In genomic region chr8:25311811-25312533, GRCm38 (mm10) we compare ENCODE assay signal across 30 mouse cellular contexts.
DNase-seq lines count a peak whose midpoint lies in the region; ATAC-seq and TF ChIP-seq lines count a peak whose summit lies in the region.
"Had no signal": no experiment of that assay in that cellular context is flagged by ENCODE, and none has a peak within 500 bp of the region (broad histone marks: within the 10 kb centered on the region; RNA-seq: fewer than 3 reads in every experiment).

No protein-coding gene starts in this region.

- no peak for TF ChIP-seq CTCF in kidney, postnatal 0 days (IDR thresholded peaks at IDR 0.05; ENCODE audit: low read depth)
- no peak for TF ChIP-seq CTCF in brain, embryonic 14.5 days (IDR thresholded peaks at IDR 0.05; ENCODE audit: borderline replicate concordance, extremely low read depth, insufficient read depth, insufficient read length)

- no peak for TF ChIP-seq POLR2A in brain, embryonic 14.5 days (IDR thresholded peaks at IDR 0.05; ENCODE audit: borderline replicate concordance, extremely low read depth, insufficient read depth, insufficient read length, poor library complexity, severe bottlenecking)

- H3K4me1 ChIP-seq in kidney, postnatal 0 days (replicated peaks; ENCODE audit: insufficient read depth, low read length) = peaks cover 3% of the 10 kb centered on the region; the same call in 1 of the 2 replicates
- H3K4me1 ChIP-seq in embryonic facial prominence, embryonic 12.5 days = peaks cover 22% of the 10 kb centered on the region
- H3K4me1 ChIP-seq in neural tube, embryonic 13.5 days (replicated peaks) = peaks cover 24% of the 10 kb centered on the region
- H3K4me1 ChIP-seq: intestine, embryonic 15.5 days had no signal

- H3K36me3 ChIP-seq in kidney, postnatal 0 days (ENCODE audit: insufficient read depth, low read length) = no peaks in the 10 kb centered on the region
- no peaks in the 10 kb centered on the region for H3K36me3 ChIP-seq in embryonic facial prominence, embryonic 12.5 days
- no peaks in the 10 kb centered on the region for H3K36me3 ChIP-seq in neural tube, embryonic 13.5 days
- H3K36me3 ChIP-seq: embryonic facial prominence, embryonic 15.5 days; forebrain, embryonic 15.5 days; G1E; intestine, embryonic 15.5 days; limb, embryonic 12.5 days had no signal

- H3K4me2 ChIP-seq in kidney, postnatal 0 days (ENCODE audit: low read length) = no peak overlapping the region
- no peak overlapping the region for H3K4me2 ChIP-seq in embryonic facial prominence, embryonic 12.5 days (replicated peaks)
- no peak overlapping the region for H3K4me2 ChIP-seq in neural tube, embryonic 13.5 days
- H3K4me2 ChIP-seq: embryonic facial prominence, embryonic 15.5 days; forebrain, embryonic 15.5 days; heart, embryonic 11.5 days; intestine, embryonic 15.5 days; limb, embryonic 12.5 days; liver, embryonic 11.5 days had no signal

- peak overlapping the region; percentile 54; the same call in 1 of the 2 replicates for H3K27ac ChIP-seq in kidney, postnatal 0 days
- peak overlapping the region; percentile 36; the same call in 1 of the 2 replicates for H3K27ac ChIP-seq in embryonic facial prominence, embryonic 12.5 days
- H3K27ac ChIP-seq in neural tube, embryonic 13.5 days (replicated peaks) = peak overlapping the region; percentile 15; the same call in 1 of the 2 replicates
- H3K27ac ChIP-seq: embryonic facial prominence, embryonic 15.5 days; forebrain, embryonic 15.5 days; intestine, embryonic 15.5 days; layer of hippocampus, adult 2 months; limb, embryonic 12.5 days; macrophage had no signal

- DNase-seq in kidney, postnatal 0 days (ENCODE audit: low spot score) = peak; percentile 89
- DNase-seq in kidney, postnatal 14 days = no peak
- DNase-seq in brain, embryonic 14.5 days (ENCODE audit: low read depth) = peak; percentile 36
- DNase-seq in adrenal gland, adult (ENCODE audit: inconsistent age in 2 of 2, low spot score in 1 of 2) = no peak
- DNase-seq: adrenal gland, adult 8-10 months; B cell, adult 2 months; cerebellum, adult 2 months; cerebellum, postnatal 25 days; embryo, embryonic 11 days; gastrocnemius, postnatal 10 days; heart, adult 11 months; kidney, adult 9 months; layer of hippocampus, postnatal 36 days; liver, postnatal 0 days; retina, postnatal 1 day; thymus, postnatal 14 days had no signal

- 13% methylated on average over 12 of the region's 12 CpGs for WGBS in kidney, postnatal 0 days
- 44% methylated on average over 12 of the region's 12 CpGs for WGBS in embryonic facial prominence, embryonic 12.5 days
- WGBS in neural tube, embryonic 13.5 days = 28% methylated on average over 12 of the region's 12 CpGs

- H3K9ac ChIP-seq in kidney, postnatal 0 days (ENCODE audit: low read depth, low read length) = no peak overlapping the region
- H3K9ac ChIP-seq in embryonic facial prominence, embryonic 12.5 days = no peak overlapping the region
- H3K9ac ChIP-seq in neural tube, embryonic 13.5 days = peak overlapping the region; percentile 22; the same call in 1 of the 2 replicates
- H3K9ac ChIP-seq: embryonic facial prominence, embryonic 15.5 days; forebrain, embryonic 15.5 days; intestine, embryonic 15.5 days; limb, embryonic 12.5 days; liver, postnatal 0 days had no signal

- H3K9me3 ChIP-seq in kidney, postnatal 0 days (replicated peaks; ENCODE audit: low read length) = no peaks in the 10 kb centered on the region
- no peaks in the 10 kb centered on the region for H3K9me3 ChIP-seq in embryonic facial prominence, embryonic 12.5 days
- H3K9me3 ChIP-seq in neural tube, embryonic 13.5 days = no peaks in the 10 kb centered on the region
- H3K9me3 ChIP-seq: embryonic facial prominence, embryonic 15.5 days; forebrain, embryonic 15.5 days; G1E; intestine, embryonic 15.5 days; limb, embryonic 12.5 days had no signal

- no peak overlapping the region for H3K4me3 ChIP-seq in kidney, postnatal 0 days (replicated peaks; ENCODE audit: low read depth, low read length)
- H3K4me3 ChIP-seq in embryonic facial prominence, embryonic 12.5 days = no peak overlapping the region
- no peak overlapping the region for H3K4me3 ChIP-seq in neural tube, embryonic 13.5 days
- H3K4me3 ChIP-seq: embryonic facial prominence, embryonic 15.5 days; forebrain, embryonic 15.5 days; intestine, embryonic 15.5 days; layer of hippocampus, adult 2 months; limb, embryonic 12.5 days had no signal

- H3K27me3 ChIP-seq in kidney, postnatal 0 days (ENCODE audit: insufficient read depth, low read length) = no peaks in the 10 kb centered on the region
- H3K27me3 ChIP-seq in embryonic facial prominence, embryonic 12.5 days = no peaks in the 10 kb centered on the region
- H3K27me3 ChIP-seq in neural tube, embryonic 13.5 days = no peaks in the 10 kb centered on the region
- H3K27me3 ChIP-seq: embryonic facial prominence, embryonic 15.5 days; forebrain, embryonic 15.5 days; intestine, embryonic 15.5 days; limb, embryonic 12.5 days; Patski had no signal

- no peak for ATAC-seq in kidney, postnatal 0 days (replicated peaks; ENCODE audit: low FRiP score, low read depth)
- no peak for ATAC-seq in embryonic facial prominence, embryonic 12.5 days (ENCODE audit: insufficient number of reproducible peaks, insufficient read depth, low FRiP score, low TSS enrichment)
- no peak for ATAC-seq in neural tube, embryonic 13.5 days (ENCODE audit: low read depth)
- ATAC-seq in granulocyte monocyte progenitor cell, adult 5-6 weeks (replicated peaks; ENCODE audit: poor library complexity, severe bottlenecking) = no peak
- ATAC-seq: forebrain, embryonic 15.5 days; intestine, embryonic 15.5 days; liver, postnatal 0 days; lung, postnatal 0 days; Patski had no signal

Comparison
In these comparisons a context has a peak if more than half of its experiments do, and no peak if none do; other contexts are left out.
1. DNase-seq: peak in kidney, postnatal 0 days (single experiment) and brain, embryonic 14.5 days (single experiment); none in kidney, postnatal 14 days (single experiment) and adrenal gland, adult (0 of 2).
2. Peak in every context shown above with its lines, with median percentiles within 50 percentile points of each other: H3K27ac ChIP-seq.